Mouse (Mus musculus) ES-CJ7 (cell line): ENCODE results near the gene Gabrb1.
A peak's percentile ranks its signal among the peaks of the same experiment; 100 is the strongest.

Source experiments
- DNase-seq: peaks from one replicate; pipeline ENCODE4 v3.0.0; 2011; ENCODE audit warnings: low read depth, low spot score

The Gabrb1 gene

GRCm38 (mm10) chr5:71828996-71829395, 171.1 kb downstream of the Gabrb1 start:
- DNase-seq: no peak

- DNase-seq: no peak
These were observed 172.4 kb downstream of the Gabrb1 start for GRCm38 (mm10) chr5:71830342-71830741.

GRCm38 (mm10) chr5:71842241-71842640, 184.3 kb downstream of the Gabrb1 start:
- DNase-seq: no peak

GRCm38 (mm10) chr5:71898214-71898613, 240.3 kb downstream of the Gabrb1 start:
- DNase-seq: no peak

- no peak for DNase-seq
These were observed 245.5 kb downstream of the Gabrb1 start for GRCm38 (mm10) chr5:71903399-71903798.

- no peak for DNase-seq
These were observed 256.1 kb downstream of the Gabrb1 start for GRCm38 (mm10) chr5:71914028-71914427.

GRCm38 (mm10) chr5:71915711-71916110, 257.8 kb downstream of the Gabrb1 start:
- DNase-seq: no peak

- no peak for DNase-seq
These were observed 259.3 kb downstream of the Gabrb1 start for GRCm38 (mm10) chr5:71917206-71917605.

GRCm38 (mm10) chr5:71923636-71924035, 265.7 kb downstream of the Gabrb1 start:
- DNase-seq: peak; percentile 62

- DNase-seq: no peak
These were observed 268.4 kb downstream of the Gabrb1 start for GRCm38 (mm10) chr5:71926336-71926735.

GRCm38 (mm10) chr5:71930036-71930435, 272.1 kb downstream of the Gabrb1 start:
- DNase-seq: no peak

- DNase-seq: no peak
These were observed 293.5 kb downstream of the Gabrb1 start for GRCm38 (mm10) chr5:71951398-71951797.

GRCm38 (mm10) chr5:71955070-71955685, 297.3 kb downstream of the Gabrb1 start:
- DNase-seq: no peak

GRCm38 (mm10) chr5:71964876-71965432, 307.0 kb downstream of the Gabrb1 start:
- DNase-seq: no peak

GRCm38 (mm10) chr5:71965529-71965928, 307.6 kb downstream of the Gabrb1 start:
- no peak for DNase-seq

GRCm38 (mm10) chr5:71970140-71970800, 312.4 kb downstream of the Gabrb1 start:
- no peak for DNase-seq

- no peak for DNase-seq
These were observed 314.9 kb downstream of the Gabrb1 start for GRCm38 (mm10) chr5:71972831-71973230.

- DNase-seq: no peak
These were observed 318.2 kb downstream of the Gabrb1 start for GRCm38 (mm10) chr5:71976133-71976532.

- DNase-seq: no peak
These were observed 318.7 kb downstream of the Gabrb1 start for GRCm38 (mm10) chr5:71976571-71977061.

GRCm38 (mm10) chr5:71986561-71986960, 328.6 kb downstream of the Gabrb1 start:
- DNase-seq: no peak

- DNase-seq: no peak
These were observed 329.1 kb downstream of the Gabrb1 start for GRCm38 (mm10) chr5:71986983-71987398.

GRCm38 (mm10) chr5:71999466-71999865, 341.6 kb downstream of the Gabrb1 start:
- DNase-seq: no peak
